Mouse (Mus musculus): ENCODE measurements around the gene Hist1h2be. TPM values are rescaled to one million over a fixed set of nuclear protein-coding genes. Genes with fewer than 3 reads are reported as not detected.
"Not testable (repeated sequence)": the region's sequence is repeated elsewhere in the genome, so short reads cannot be mapped to it uniquely, and the experiment has no call there.

Gene Hist1h2be
- polyA plus RNA-seq, 1 experiment from 2014 or later, result 3.1 TPM

DNA sequence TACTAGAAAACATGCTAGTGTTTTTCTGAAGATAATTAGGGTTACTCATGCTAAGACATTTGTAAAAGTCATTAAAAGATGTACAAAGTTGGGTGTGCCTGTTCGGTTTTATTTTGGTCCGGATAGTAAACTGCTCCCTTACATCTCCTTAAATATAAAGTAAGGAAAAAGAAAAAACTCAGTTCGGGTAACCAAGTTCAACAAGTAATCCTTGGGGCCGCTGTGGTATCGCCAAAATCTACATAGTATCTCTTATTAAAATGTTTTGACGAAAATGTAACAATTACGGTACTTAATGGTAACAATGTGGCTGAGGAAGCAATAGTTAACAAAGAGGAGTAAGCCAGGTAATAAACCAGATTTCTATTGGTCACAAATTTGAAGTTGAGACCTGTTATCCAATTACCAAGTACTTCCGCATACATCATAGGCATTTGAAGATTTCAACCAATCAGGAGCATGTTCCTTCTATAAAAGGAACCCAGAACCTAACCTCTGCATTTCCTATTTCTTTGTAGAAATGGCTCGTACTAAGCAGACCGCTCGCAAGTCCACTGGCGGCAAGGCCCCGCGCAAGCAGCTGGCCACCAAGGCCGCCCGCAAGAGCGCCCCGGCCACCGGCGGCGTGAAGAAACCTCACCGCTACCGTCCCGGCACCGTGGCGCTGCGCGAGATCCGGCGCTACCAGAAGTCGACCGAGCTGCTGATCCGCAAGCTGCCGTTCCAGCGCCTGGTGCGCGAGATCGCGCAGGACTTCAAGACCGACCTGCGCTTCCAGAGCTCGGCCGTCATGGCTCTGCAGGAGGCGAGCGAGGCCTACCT lies 76.7 kb downstream of the Hist1h2be start, which contains the start of gene Hist1h3f:
Gene Hist1h3f (plus strand): TSS at position 88 of the 822 bp plus-strand sequence.
- no peaks in the 10 kb centered on the region for H3K4me1 ChIP-seq (ENCODE audit: control insufficient read depth, insufficient read depth, low read length)
- WGBS, result under 1% methylated on average over 30 of the region's 45 CpGs
- peak within 1 kb of the TSS; percentile 46 for H3K4me3 ChIP-seq (ENCODE audit: low read length)
- H3K27me3 ChIP-seq (ENCODE audit: control insufficient read depth, insufficient read depth, low read length), result no peaks in the 10 kb centered on the region
- H3K27ac ChIP-seq (ENCODE audit: low read depth, low read length), result peak within 1 kb of the TSS; percentile 97
- ATAC-seq (ENCODE audit: low FRiP score, low TSS enrichment), result peak; percentile 95
- no peaks in the 10 kb centered on the region for H3K36me3 ChIP-seq (ENCODE audit: control insufficient read depth, insufficient read depth, low read length)
- no peaks in the 10 kb centered on the region for H3K9me3 ChIP-seq (ENCODE audit: control insufficient read depth, low read length)
- peak within 1 kb of the TSS; percentile 76 for H3K4me2 ChIP-seq (replicated peaks; ENCODE audit: low read depth, low read length)
- H3K9ac ChIP-seq (ENCODE audit: low read depth, low read length), result peak within 1 kb of the TSS; percentile 69

DNA sequence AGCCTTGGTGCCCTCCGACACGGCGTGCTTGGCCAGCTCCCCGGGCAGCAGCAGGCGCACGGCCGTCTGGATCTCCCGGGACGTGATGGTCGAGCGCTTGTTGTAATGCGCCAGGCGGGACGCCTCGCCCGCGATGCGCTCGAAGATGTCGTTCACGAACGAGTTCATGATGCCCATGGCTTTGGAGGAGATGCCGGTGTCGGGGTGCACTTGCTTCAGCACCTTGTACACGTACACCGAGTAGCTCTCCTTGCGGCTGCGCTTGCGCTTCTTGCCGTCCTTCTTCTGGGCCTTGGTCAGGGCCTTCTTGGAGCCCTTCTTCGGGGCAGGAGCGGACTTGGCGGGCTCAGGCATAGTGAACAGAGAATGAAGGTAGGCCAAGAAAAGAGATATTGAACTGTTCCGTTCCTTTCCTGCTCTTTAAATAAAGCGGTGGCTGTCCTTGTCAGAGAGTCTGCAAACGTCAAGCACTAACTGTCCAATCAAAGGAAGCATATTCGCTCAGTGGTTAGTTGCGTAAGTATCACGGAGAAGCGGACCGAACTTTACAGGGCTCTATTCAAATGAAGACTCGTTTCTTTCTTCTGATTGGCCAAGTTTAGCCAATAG lies 77.8 kb downstream of the Hist1h2be start, which contains the start of gene Hist1h2bh:
Gene Hist1h2bh (minus strand): TSS at position 394 of the 609 bp plus-strand sequence.
- WGBS, result under 1% methylated on average over 24 of the region's 42 CpGs
- H3K36me3 ChIP-seq (ENCODE audit: control insufficient read depth, insufficient read depth, low read length); H3K4me1 ChIP-seq (ENCODE audit: control insufficient read depth, insufficient read depth, low read length); H3K9me3 ChIP-seq (ENCODE audit: control insufficient read depth, low read length); H3K27me3 ChIP-seq (ENCODE audit: control insufficient read depth, insufficient read depth, low read length): not testable (repeated sequence)
- Histone ChIP-seq H3K27ac (ENCODE audit: low read depth, low read length) (peak within 1 kb of the TSS; percentile 97), H3K4me3 (ENCODE audit: low read length) (peak within 1 kb of the TSS; percentile 46), H3K9ac (ENCODE audit: low read depth, low read length) (peak within 1 kb of the TSS; percentile 69), H3K4me2 (replicated peaks; ENCODE audit: low read depth, low read length) (peak within 1 kb of the TSS; percentile 76)
- peak; percentile 96 for ATAC-seq (ENCODE audit: low FRiP score, low TSS enrichment)

DNA sequence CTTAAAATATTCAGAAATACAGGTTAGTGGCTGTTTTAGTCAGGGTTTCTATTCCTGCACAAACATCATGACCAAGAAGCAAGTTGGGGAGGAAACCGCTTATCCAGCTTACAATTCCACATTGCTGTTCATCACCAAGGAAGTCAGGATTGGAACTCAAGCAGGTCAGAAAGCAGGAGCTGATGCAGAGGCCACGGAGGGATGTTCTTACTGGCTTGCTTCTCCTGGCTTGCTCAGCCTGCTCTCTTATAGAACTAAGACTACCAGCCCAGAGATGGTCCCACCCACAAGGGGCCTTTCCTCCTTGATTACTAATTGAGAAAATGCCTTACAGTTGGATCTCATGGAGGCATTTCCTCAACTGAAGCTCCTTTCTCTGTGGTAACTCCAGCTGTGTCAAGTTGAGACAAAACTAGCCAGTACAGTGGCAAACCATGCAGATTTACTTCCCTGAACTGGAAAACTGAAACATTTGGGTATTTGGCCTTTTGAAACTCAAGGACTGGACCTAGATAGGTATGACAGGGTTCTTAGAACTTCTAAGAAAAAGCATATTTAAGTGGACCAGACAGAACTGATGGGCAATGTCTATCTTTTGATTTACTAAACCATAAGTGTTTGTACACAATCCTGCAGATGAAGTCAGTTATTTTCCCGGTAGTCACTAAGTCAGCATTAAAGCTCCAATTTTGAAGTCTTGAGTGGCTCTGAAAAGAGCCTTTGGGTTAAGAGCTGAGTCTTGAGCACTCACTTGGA lies 78.5 kb downstream of the Hist1h2be start:
- H3K4me1 ChIP-seq (ENCODE audit: control insufficient read depth, insufficient read depth, low read length); H3K36me3 ChIP-seq (ENCODE audit: control insufficient read depth, insufficient read depth, low read length); ATAC-seq (ENCODE audit: low FRiP score, low TSS enrichment); H3K9me3 ChIP-seq (ENCODE audit: control insufficient read depth, low read length); H3K27me3 ChIP-seq (ENCODE audit: control insufficient read depth, insufficient read depth, low read length): not testable (repeated sequence)
- peak overlapping the region; percentile 88 for H3K27ac ChIP-seq (ENCODE audit: low read depth, low read length)
- H3K4me2 ChIP-seq (replicated peaks; ENCODE audit: low read depth, low read length), result peak overlapping the region; percentile 76
- peak overlapping the region; percentile 44 for H3K4me3 ChIP-seq (ENCODE audit: low read length)
- H3K9ac ChIP-seq (ENCODE audit: low read depth, low read length), result peak overlapping the region; percentile 68
- 11% methylated on average over 3 of the region's 3 CpGs for WGBS

DNA sequence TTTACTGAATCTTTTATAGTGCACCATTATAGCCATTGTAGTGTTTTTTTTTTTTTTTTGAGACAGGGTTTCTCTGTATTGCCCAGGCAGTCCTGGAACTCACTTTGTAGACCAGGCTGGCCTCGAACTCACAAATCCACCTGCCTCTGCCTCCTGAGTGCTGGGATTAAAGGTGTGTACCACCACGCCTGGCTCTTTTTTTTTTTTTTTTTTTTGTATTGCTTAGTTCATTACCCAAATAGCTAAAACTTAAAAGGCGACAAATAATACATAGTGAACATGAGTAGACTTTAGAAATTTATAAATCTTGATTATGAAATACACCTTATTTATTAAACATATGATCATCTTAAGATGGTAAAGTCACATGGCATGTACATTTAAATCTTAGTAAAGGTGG lies 79.4 kb downstream of the Hist1h2be start:
- Histone ChIP-seq H3K9ac (ENCODE audit: low read depth, low read length) (no peak overlapping the region), H3K27me3 (ENCODE audit: control insufficient read depth, insufficient read depth, low read length) (no peaks in the 10 kb centered on the region), H3K4me2 (replicated peaks; ENCODE audit: low read depth, low read length) (no peak overlapping the region), H3K36me3 (ENCODE audit: control insufficient read depth, insufficient read depth, low read length) (no peaks in the 10 kb centered on the region), H3K4me1 (ENCODE audit: control insufficient read depth, insufficient read depth, low read length) (peaks cover 5% of the 10 kb centered on the region), H3K9me3 (ENCODE audit: control insufficient read depth, low read length) (no peaks in the 10 kb centered on the region), H3K27ac (ENCODE audit: low read depth, low read length) (no peak overlapping the region), H3K4me3 (ENCODE audit: low read length) (no peak overlapping the region)
- 90% methylated on average over 3 of the region's 3 CpGs for WGBS
- ATAC-seq (ENCODE audit: low FRiP score, low TSS enrichment), result no peak

DNA sequence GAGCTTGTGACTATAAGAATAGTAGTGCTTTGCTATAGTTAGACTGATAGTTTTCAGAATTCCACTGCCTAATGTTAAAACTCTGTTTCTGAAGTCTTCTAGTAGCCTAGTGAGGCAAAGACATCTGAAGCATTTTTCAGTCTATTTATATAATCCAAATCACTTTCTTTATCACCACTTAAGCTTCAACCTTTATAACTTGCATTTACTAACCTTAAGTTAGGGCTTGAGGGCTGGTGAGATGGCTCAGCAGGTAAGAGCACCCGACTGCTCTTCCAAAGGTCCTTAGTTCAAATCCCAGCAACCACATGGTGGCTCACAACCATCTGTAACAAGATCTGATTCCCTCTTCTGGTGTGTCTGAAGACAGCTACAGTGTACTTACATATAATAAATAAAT lies 81.1 kb downstream of the Hist1h2be start:
- 68% methylated on average over 1 of the region's 1 CpGs for WGBS

DNA sequence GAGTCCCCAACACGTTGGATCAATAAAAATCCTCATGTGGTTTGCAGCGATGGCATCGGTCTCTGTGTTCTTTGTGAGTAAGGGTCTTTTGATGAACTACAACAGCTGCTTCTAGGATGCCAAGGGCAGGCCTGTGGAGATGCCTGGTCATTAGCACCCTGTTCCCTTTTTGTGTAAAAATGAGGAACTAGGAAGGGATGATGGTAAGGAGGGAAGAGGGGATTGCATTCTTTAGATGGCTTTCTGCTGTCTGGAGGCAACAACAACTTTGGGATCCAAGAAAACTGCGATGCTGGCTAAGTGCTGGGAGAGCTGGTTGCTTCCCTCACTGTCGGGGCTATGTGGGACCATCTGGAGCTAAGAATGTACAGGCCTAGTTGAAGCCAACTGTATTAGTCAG lies 82.7 kb downstream of the Hist1h2be start:
- WGBS, result 72% methylated on average over 5 of the region's 5 CpGs
- H3K4me2 ChIP-seq (replicated peaks; ENCODE audit: low read depth, low read length), result no peak overlapping the region
- no peak overlapping the region for H3K9ac ChIP-seq (ENCODE audit: low read depth, low read length)
- no peak overlapping the region for H3K27ac ChIP-seq (ENCODE audit: low read depth, low read length)
- H3K36me3 ChIP-seq (ENCODE audit: control insufficient read depth, insufficient read depth, low read length), result no peaks in the 10 kb centered on the region
- H3K9me3 ChIP-seq (ENCODE audit: control insufficient read depth, low read length), result no peaks in the 10 kb centered on the region
- no peak for ATAC-seq (ENCODE audit: low FRiP score, low TSS enrichment)
- H3K4me3 ChIP-seq (ENCODE audit: low read length), result no peak overlapping the region
- H3K27me3 ChIP-seq (ENCODE audit: control insufficient read depth, insufficient read depth, low read length), result no peaks in the 10 kb centered on the region
- H3K4me1 ChIP-seq (ENCODE audit: control insufficient read depth, insufficient read depth, low read length), result peaks cover 10% of the 10 kb centered on the region

More for the DNA sequence above, 81.1 kb downstream of the Hist1h2be start:
- H3K9ac ChIP-seq (ENCODE audit: low read depth, low read length); H3K4me1 ChIP-seq (ENCODE audit: control insufficient read depth, insufficient read depth, low read length); H3K27ac ChIP-seq (ENCODE audit: low read depth, low read length); ATAC-seq (ENCODE audit: low FRiP score, low TSS enrichment); H3K36me3 ChIP-seq (ENCODE audit: control insufficient read depth, insufficient read depth, low read length); H3K27me3 ChIP-seq (ENCODE audit: control insufficient read depth, insufficient read depth, low read length); H3K4me3 ChIP-seq (ENCODE audit: low read length); H3K4me2 ChIP-seq (replicated peaks; ENCODE audit: low read depth, low read length); H3K9me3 ChIP-seq (ENCODE audit: control insufficient read depth, low read length): not testable (repeated sequence)

DNA sequence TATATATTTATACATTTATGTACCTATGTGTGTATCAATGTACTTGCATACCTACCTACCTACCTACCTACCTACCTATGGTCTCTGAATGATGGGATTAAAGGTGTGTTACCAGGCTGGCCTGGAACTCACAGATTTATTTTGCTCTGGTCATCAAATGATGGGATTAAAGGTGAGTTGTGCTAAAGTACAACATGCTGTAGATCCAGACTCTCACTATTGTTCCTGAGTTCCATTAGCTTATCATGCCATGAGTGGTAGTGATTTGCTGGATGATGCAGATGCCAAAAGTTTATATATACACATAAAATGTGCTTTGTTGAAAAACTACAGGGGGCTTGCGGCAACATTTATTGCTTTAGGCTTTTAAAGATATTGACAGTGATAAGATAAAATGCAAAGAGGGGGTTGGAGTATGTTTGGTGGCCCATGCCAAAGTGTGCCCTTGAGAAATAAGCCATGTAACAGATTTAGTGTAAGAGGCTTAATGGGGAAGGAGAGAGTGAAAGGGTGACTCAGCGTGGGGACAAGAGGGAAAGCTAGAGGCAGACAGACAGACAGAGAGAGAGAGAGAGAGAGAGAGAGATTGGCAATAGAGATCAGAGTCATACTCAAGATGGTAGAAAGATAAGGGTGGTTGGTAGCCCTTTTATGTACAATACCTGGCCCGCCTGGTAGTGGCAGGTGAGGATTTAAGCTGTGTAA lies 83.8 kb downstream of the Hist1h2be start:
- 68% methylated on average over 3 of the region's 3 CpGs for WGBS
- Histone ChIP-seq H3K9me3 (ENCODE audit: control insufficient read depth, low read length) (no peaks in the 10 kb centered on the region), H3K27me3 (ENCODE audit: control insufficient read depth, insufficient read depth, low read length) (no peaks in the 10 kb centered on the region), H3K4me3 (ENCODE audit: low read length) (peak overlapping the region; percentile 62), H3K4me1 (ENCODE audit: control insufficient read depth, insufficient read depth, low read length) (peaks cover 16% of the 10 kb centered on the region), H3K27ac (ENCODE audit: low read depth, low read length) (no peak overlapping the region), H3K36me3 (ENCODE audit: control insufficient read depth, insufficient read depth, low read length) (no peaks in the 10 kb centered on the region), H3K4me2 (replicated peaks; ENCODE audit: low read depth, low read length) (peak overlapping the region; percentile 69), H3K9ac (ENCODE audit: low read depth, low read length) (peak overlapping the region; percentile 89; the same call in 1 of the 2 replicates)
- no peak for ATAC-seq (ENCODE audit: low FRiP score, low TSS enrichment)

DNA sequence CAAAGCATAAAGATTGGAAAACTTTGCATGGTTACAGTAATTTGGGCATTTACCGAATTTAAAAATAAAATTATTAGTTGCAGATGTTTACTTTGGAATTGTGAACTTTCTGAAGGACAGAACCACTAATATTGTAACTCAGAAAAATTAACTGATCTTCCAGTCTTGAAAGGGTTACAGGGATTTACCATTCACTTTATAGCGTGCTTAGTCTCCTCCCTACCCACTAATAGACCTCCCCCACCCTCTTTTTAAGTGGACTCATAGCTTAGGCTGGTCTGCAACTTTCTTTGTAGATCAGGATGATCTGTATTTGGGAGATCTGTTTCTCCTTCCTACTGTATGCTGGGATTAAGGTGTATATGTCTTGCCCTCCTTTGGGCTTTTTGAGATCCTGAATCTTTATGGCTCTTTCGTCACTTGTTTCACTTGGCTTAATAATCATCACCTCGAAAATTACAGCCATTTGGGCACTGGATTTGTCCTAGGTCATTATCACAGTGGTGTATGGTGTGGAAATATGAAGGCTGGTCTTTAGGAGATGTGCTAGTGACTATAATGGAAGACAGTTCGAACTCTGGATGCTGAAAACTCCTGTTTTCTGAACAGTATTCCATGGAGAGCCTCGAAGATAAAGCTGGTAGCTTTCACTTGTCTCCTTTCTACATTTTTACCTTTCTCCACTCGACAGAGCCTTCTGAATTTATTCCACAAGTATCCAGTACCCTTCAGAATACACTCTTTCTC lies 84.7 kb downstream of the Hist1h2be start:
- Histone ChIP-seq H3K27ac (ENCODE audit: low read depth, low read length) (peak overlapping the region; percentile 99), H3K4me1 (ENCODE audit: control insufficient read depth, insufficient read depth, low read length) (peaks cover 16% of the 10 kb centered on the region), H3K9me3 (ENCODE audit: control insufficient read depth, low read length) (no peaks in the 10 kb centered on the region), H3K4me3 (ENCODE audit: low read length) (peak overlapping the region; percentile 62), H3K9ac (ENCODE audit: low read depth, low read length) (peak overlapping the region; percentile 89), H3K4me2 (replicated peaks; ENCODE audit: low read depth, low read length) (peak overlapping the region; percentile 69), H3K27me3 (ENCODE audit: control insufficient read depth, insufficient read depth, low read length) (no peaks in the 10 kb centered on the region), H3K36me3 (ENCODE audit: control insufficient read depth, insufficient read depth, low read length) (no peaks in the 10 kb centered on the region)
- 17% methylated on average over 7 of the region's 7 CpGs for WGBS
- no peak for ATAC-seq (ENCODE audit: low FRiP score, low TSS enrichment)

Data from kidney, embryonic 14.5 days (tissue).